Mouse (Mus musculus): ENCODE measurements at regions not wholly inside any gene's neighbourhood (a gene's known extent, or its start where the extent isn't known, plus 50 kb on each side); places are given as distances from the start of the nearest gene placed in this dataset. TPM values are rescaled to one million over a fixed set of nuclear protein-coding genes. Genes with fewer than 3 reads are reported as not detected.

DNA sequence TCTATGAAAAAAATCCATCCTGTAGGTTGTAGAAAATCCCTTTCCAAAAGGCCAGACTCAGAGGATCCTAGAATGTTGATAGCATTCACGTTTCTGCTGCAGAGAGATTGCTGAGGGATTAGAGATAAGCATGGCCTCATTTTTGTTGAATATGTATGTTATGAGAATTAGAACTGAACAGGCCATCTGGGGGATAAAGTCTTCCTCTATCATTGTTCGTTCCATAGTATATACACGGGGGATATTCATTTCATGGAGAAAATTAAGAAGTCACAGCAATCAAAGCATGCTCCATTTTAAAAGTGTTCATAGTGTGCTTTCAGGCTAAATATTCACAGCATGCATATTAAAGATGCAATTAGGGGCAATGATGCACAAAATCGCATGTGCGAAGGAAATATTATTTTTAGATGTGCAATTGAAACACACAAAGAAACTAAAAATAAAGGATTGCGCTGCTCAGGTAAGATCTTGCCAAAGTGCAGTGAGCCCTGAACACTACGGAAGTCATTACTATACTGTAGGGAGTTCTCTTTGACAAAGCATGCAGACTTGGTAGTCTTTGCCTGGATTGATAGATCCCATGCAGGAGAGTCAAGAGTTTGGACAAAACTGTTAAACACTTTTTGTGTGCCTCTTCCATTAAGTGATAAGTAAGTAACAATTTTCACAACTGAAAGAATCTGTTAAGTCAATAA, 511.5 kb downstream of the Phf3 start:
- DNase-seq = no peak
- intact Hi-C loops (cut with DNase I) = no loop called here

DNA sequence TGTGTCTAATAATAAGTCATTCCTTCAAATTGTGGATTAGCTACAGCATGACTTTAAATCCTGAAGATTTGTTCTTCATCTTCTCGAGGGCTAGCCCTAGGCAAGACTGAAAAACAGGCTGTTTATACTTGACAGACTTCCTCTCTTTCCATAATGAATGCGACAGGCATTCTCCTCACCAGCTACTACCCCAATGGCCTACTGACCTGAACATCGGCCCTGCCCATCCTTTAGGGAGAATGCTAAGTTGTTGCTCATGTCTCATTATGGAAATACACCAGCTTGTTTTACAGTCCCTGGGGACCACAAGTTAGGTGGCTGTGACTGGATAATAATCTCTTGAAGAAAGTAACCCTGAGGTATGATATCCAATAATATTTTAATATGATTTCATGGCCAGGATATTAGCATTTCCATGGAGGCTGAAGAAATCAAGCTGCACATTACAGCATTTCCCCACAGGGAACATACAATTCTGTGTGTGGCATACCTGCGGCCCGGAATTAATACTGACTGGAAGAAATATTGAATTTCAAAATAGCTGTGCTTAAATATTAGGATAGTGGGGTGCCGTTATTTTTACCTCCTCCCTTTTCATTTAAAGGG, 553.0 kb downstream of the Phf3 start:
- no peak for DNase-seq
- intact Hi-C loops (cut with DNase I) = no loop called here

DNA sequence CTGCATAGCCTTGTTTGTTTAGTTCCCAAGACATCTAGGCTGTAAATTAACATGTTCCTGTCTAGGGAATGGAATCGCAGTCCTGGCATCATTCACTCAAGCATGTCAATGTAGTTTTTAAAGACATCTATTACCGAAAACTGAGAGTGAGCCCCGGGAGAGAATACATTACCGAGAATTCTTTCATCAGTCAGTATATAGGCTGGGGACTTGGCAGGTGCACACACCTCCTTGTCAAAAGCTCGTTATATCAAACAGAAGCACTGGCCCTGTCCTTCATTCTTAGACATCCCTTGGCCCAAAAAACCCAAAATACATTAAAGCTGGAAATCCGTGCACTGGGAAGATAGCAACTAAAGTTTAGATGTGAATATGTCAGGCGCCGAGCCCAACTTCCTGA, 555.5 kb downstream of the Phf3 start:
- intact Hi-C loops (cut with DNase I) = no loop called here
- DNase-seq = no peak

DNA sequence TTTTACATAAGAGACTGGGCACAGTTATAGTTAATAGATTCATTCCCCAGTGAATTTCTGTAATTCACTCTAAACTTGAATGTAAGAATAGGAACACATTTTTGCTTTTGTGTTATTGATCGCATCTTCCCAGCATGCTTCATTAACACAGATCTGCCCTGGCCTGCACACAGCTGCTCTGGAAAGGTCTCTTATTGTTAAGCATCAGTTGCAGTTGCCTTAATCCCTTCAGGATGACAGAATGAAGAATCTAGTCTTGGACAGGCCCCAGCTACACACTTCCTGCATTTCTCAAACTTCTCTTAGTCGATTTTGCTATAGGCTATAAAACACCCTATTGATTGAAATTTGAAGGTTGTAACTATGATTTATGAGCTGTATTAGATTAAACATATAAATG, 584.6 kb downstream of the Phf3 start:
- intact Hi-C loops (cut with DNase I) = no loop called here

DNA sequence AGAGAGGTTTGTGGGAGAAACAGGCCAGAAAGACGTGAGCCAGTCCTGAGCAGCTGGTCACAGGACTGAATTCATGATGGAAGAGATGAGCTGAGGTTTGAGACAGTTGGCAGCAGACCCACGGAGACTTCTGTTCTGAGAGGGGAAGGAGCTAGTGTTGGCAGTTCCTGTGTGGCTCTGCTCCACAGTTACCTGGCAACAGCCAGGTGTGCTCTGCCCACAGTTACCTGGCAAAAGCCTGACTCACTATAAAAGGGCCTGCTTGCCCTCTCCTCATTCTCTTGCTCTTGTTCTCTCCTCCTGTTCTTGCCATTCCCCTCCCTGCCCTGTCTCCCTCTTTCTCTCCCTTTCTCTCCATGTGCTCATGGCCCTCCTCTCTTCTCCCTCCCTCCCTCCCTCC, 611.3 kb downstream of the Phf3 start:
- intact Hi-C loops (cut with DNase I) = no loop called here
- no peak for DNase-seq

More for the DNA sequence above, 584.6 kb downstream of the Phf3 start:
- DNase-seq = no peak

DNA sequence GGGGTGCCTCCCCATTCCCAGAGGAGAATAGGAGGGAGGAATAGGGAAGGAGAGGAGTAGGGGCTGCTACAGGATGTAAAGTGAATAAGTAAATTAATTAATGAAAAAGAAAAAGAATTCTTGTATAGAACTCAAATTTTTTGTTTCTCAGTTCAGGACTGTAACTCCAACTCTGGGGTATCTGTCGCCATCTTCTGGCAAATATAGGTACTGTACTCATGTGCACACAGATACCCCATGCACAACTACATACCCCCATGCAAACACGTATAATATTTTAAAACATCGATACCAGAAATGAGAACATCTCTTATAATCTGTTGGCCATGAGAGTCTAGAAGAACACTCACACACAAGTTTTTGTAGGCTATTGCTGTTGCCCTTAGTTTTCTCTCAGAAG, 614.2 kb downstream of the Phf3 start:
- intact Hi-C loops (cut with DNase I) = no loop called here
- no peak for DNase-seq

DNA sequence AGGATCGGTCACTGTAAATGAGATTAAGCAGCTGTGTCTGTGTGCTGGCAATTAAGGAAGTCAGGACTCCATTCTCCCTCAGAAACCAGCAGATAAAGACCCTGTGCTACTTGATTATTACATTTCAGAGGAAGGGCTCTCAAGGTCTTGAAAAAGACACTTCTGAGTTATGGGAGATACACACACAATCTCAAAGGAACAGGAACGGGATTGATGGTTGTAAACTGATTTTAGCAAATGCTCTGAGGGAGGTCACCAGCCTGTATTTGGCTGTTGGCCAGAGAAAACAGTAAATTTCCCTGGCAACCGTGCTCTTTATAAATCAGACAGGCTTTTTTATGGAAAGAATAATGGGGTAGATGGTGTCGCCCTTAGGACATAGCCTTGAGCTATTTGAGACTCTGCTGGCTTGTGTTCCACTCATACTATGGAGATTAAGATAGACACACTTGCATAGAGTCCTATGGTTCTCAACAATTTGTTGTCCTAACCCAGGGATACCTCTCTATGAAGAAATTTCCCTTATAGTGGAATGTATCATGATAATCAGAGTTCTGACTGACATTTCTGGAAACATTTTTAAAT, 656.9 kb downstream of the Phf3 start:
- DNase-seq = no peak
- intact Hi-C loops (cut with DNase I) = no loop called here

DNA sequence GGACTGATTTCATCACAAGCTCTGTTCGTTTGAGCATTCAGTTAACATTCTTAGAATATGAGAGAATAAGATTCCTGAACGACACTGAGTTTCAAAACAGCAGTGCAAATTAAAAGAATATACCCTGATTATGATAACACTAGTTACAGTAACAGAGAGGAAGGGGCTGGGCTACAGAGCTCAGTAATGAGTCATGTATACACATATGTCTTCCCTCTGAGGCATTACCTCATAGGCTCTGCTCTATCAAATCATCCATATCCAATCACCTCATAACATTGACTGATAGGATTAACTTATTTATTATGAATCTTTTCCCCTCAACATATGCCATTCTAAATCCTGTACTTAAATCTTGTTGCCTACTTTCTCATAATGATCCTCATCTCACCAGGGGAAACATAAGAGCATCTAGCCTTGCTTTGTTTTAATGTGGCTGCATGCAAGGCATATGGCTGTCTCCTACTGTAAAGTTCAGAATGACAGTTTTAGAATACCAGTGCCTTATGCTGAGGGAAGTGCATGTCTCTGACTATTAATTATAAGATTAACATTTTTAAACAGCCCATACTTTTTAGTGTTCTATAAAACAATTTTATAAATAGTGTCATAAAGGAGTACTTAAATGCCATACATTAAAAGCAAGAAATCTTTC, 669.0 kb downstream of the Phf3 start:
- no peak for DNase-seq
- intact Hi-C loops (cut with DNase I) = no loop called here

DNA sequence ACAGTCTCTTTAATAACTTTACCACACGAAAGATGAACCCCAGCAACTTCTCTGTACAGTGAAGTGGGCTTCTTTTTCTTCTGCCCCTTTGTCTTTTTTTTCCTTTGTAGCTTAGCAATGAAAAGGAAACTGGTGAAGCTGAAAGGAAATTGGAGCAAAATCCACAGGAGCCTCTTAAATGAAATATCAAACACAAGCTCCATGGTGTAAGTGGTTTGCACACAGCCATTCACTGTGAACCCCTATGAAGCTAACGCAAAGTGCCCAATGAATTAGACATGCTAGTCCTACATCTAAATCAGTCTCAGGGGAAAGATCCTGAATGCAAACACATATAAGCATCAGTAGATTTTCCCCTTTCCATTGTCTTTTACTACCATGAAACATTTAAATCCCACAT, 697.5 kb downstream of the Phf3 start:
- no peak for DNase-seq
- intact Hi-C loops (cut with DNase I) = no loop called here

DNA sequence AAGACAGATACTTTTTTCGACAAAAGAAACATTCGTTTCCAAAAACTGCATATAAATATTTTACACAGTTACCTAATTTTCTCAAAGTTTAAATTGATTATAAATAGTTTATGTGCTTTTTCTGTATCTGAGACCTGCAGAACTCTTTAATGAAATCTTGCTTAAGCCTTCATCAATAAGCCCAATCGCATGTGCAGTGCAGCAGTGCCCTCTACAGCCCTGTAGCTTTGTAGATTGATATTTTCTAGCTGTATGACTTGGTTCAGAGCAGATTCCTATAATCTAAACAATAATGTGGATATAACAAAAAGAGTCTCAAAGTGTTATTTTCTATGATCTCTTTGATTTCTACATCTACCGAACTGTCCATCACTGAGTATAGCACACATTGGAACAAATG, 728.7 kb downstream of the Phf3 start:
- DNase-seq = peak; percentile 48
- intact Hi-C loops (cut with DNase I) = no loop called here

DNA sequence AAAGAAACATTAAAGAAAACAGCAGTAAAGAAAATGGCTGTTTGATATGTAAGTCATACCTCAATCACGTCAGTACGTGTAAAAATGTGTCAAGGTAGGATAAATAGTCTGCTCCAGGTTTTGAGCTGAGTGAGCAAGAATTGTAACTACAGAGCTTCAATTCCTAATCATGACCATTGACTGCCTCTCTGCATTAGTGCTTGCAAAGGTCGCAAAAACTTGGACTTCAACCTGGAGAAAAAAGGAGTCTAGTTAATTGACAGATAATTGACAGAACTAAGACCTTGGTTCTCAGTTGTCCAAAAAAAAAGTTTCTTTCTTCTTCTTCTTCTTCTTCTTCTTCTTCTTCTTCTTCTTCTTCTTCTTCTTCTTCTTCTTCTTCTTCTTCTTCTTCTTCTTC, 759.5 kb downstream of the Phf3 start:
- intact Hi-C loops (cut with DNase I) = no loop called here
- no peak for DNase-seq

Small RNA genes lying in the stretch of these regions (microRNA-seq; reads per million reads assigned to microRNA genes)
- gene Gm27430 = not detected

All from left cerebral cortex, postnatal 4 days (tissue).